Mouse (Mus musculus) limb, embryonic 13.5 days (tissue): Measurements from ENCODE around the gene Notch3. TPM values are rescaled to one million over a fixed set of nuclear protein-coding genes. Genes with fewer than 3 reads are reported as not detected.
"Not testable (repeated sequence)": the region's sequence is repeated elsewhere in the genome, so short reads cannot be mapped to it uniquely, and the experiment has no call there.

ENCODE experiments used
- ATAC-seq: fragments of 200-750 bp; cut with Nextera tagmentation; 2 replicates; pipeline ENCODE4 v1.8.0; 2017; ENCODE audit warnings: low read depth, moderate number of reproducible peaks, moderate TSS enrichment; ENCODE audit not compliant: low FRiP score
- H3K27ac ChIP-seq: fragments of 300-500 bp; sonication (generic); 2 replicates; pipeline ENCODE4 v1.5.1; 2015; ENCODE audit warnings: inconsistent platforms, mild to moderate bottlenecking, moderate library complexity
- H3K27me3 ChIP-seq: fragments of 300-500 bp; sonication (generic); 2 replicates; pipeline ENCODE4 v1.6.1; 2015; ENCODE audit warnings: mild to moderate bottlenecking, inconsistent platforms
- H3K36me3 ChIP-seq: fragments of 300-500 bp; sonication (generic); 2 replicates; pipeline ENCODE4 v1.6.1; 2015; ENCODE audit warnings: inconsistent platforms, mild to moderate bottlenecking, moderate library complexity
- H3K4me1 ChIP-seq: fragments of 300-500 bp; sonication (generic); 2 replicates; pipeline ENCODE4 v1.6.1; 2015; ENCODE audit warnings: inconsistent platforms
- H3K4me2 ChIP-seq: fragments of 300-500 bp; sonication (generic); replicated peaks from 2 replicates; pipeline ENCODE4 v1.6.1; 2015; ENCODE audit warnings: inconsistent platforms, mild to moderate bottlenecking, moderate library complexity
- H3K4me3 ChIP-seq: fragments of 300-500 bp; sonication (generic); 2 replicates; pipeline ENCODE4 v1.5.1; 2015; ENCODE audit warnings: moderate library complexity, mild to moderate bottlenecking, inconsistent platforms
- H3K9ac ChIP-seq: fragments of 300-500 bp; sonication (generic); 2 replicates; pipeline ENCODE4 v1.6.1; 2015; ENCODE audit warnings: mild to moderate bottlenecking, inconsistent platforms
- H3K9me3 ChIP-seq: fragments of 300-500 bp; sonication (generic); 2 replicates; pipeline ENCODE4 v1.6.1; 2016; ENCODE audit warnings: inconsistent platforms
- WGBS: fragments of 180-500 bp; shearing (Covaris S2); methylation state at CpG from one replicate; pipeline ENCODE4 v1.1.7; 2015; 5-methylcytosine and 5-hydroxymethylcytosine counted together
- polyA plus RNA-seq: library from polyadenylated mRNA; unstranded; fragments of >200 nt; fragmentation: Nextera tagmentation; extraction: Ambion mirVana; gene quantifications from 2 replicates; pipeline ENCODE4 v1.2.1, GENCODE M21; 2015

The Notch3 gene
- polyA plus RNA-seq: 14.9 and 16.9 TPM in 2 replicates

DNA sequence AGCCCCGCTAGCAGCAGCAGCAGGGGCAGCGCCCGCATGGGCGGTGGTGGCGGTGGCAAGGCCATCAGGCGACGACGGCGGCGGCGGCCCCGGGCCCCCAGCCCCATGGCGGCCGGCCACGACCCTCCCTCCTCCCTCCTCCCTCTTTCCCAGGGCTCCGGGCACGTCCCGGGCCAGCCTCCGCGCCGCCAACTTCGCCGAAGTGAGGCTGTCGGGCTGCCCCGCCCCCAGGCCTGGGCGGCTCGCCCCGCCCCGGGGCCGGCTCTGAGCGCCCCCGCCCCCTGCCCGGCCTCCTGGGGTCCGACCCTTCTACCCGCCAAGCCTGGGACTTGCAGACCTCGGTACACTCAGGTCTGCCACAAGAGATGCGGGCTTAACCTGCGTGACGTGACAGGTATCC, at the start of gene Notch3:
Gene Notch3 (minus strand): TSS at position 166 of the 400 bp plus-strand sequence.
- H3K9ac ChIP-seq: peak within 1 kb of the TSS; percentile 85
- peak within 1 kb of the TSS; percentile 92 for H3K27ac ChIP-seq
- WGBS: under 1% methylated on average over 38 of the region's 39 CpGs
- H3K4me2 ChIP-seq: peak within 1 kb of the TSS; percentile 84
- peak; percentile 76 for ATAC-seq
- H3K36me3 ChIP-seq: no peaks in the 10 kb centered on the region
- peaks cover 51% of the 10 kb centered on the region for H3K4me1 ChIP-seq
- no peaks in the 10 kb centered on the region for H3K9me3 ChIP-seq
- peak within 1 kb of the TSS; percentile 77 for H3K4me3 ChIP-seq
- no peaks in the 10 kb centered on the region for H3K27me3 ChIP-seq

DNA sequence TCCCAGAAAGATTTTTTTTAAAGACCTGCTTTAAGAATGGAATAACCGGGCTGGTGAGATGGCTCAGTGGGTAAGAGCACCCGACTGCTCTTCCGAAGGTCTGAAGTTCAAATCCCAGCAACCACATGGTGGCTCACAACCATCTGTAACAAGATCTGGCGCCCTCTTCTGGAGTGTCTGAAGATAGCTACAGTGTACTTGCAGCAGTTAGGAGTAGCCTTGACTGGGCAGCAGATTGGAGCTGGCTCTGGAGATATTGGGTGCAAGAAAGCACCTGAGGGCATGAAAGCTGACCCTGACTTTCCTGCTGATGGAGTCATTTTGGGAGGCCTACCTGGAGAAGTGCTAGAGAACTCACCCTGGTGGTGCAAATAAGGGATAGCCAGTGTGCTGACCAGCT, 48.9 kb upstream of the Notch3 start:
- H3K27ac ChIP-seq, H3K27me3 ChIP-seq, H3K9me3 ChIP-seq, H3K9ac ChIP-seq, ATAC-seq, H3K4me1 ChIP-seq, H3K4me2 ChIP-seq, H3K4me3 ChIP-seq: not testable (repeated sequence)
- 74% methylated on average over 4 of the region's 4 CpGs for WGBS
- peaks cover 84% of the 10 kb centered on the region for H3K36me3 ChIP-seq

DNA sequence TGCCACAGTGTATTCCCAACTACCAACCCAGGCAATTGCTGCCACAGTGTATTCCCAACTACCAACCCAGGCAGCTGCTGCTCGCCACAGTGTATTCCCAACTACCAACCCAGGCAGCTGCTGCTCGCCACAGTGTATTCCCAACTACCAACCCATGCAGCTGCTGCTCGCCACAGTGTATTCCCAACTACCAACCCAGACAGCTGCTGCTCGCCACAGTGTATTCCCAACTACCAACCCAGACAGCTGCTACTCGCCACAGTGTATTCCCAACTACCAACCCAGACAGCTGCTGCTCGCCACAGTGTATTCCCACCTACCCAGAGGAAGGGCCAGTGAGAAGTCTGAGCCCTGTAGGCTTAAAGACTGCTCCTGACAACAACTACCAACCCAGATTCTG, 44.9 kb upstream of the Notch3 start:
- H3K4me1 ChIP-seq: peaks cover 28% of the 10 kb centered on the region
- not testable (repeated sequence) for H3K9me3 ChIP-seq, H3K27ac ChIP-seq, H3K9ac ChIP-seq, H3K4me3 ChIP-seq, H3K4me2 ChIP-seq, H3K27me3 ChIP-seq, ATAC-seq
- 84% methylated on average over 6 of the region's 6 CpGs for WGBS
- peaks cover 91% of the 10 kb centered on the region for H3K36me3 ChIP-seq

- no peak overlapping the region for H3K4me2 ChIP-seq
- 40% methylated on average over 3 of the region's 3 CpGs for WGBS
- H3K9ac ChIP-seq: no peak overlapping the region
- no peaks in the 10 kb centered on the region for H3K9me3 ChIP-seq
- no peak overlapping the region for H3K4me3 ChIP-seq
- H3K36me3 ChIP-seq: peaks cover 96% of the 10 kb centered on the region
- H3K27ac ChIP-seq: no peak overlapping the region
- peaks cover 28% of the 10 kb centered on the region for H3K4me1 ChIP-seq
- ATAC-seq: no peak
- H3K27me3 ChIP-seq: no peaks in the 10 kb centered on the region
These were observed 43.1 kb upstream of the Notch3 start for GRCm38 (mm10) chr17:32209752-32210151.

- Histone ChIP-seq H3K36me3 (peaks cover 97% of the 10 kb centered on the region), H3K4me1 (peaks cover 28% of the 10 kb centered on the region), H3K9ac (no peak overlapping the region), H3K27me3 (no peaks in the 10 kb centered on the region), H3K9me3 (no peaks in the 10 kb centered on the region), H3K27ac (no peak overlapping the region), H3K4me3 (no peak overlapping the region), H3K4me2 (no peak overlapping the region)
- no peak for ATAC-seq
- 49% methylated on average over 6 of the region's 6 CpGs for WGBS
These were observed 42.5 kb upstream of the Notch3 start for GRCm38 (mm10) chr17:32209144-32209543.

- Histone ChIP-seq H3K4me3 (no peak overlapping the region), H3K4me1 (peaks cover 28% of the 10 kb centered on the region), H3K27ac (peak overlapping the region; percentile 18; the same call in 1 of the 2 replicates), H3K27me3 (no peaks in the 10 kb centered on the region), H3K36me3 (peaks cover 97% of the 10 kb centered on the region), H3K9me3 (no peaks in the 10 kb centered on the region), H3K4me2 (no peak overlapping the region), H3K9ac (no peak overlapping the region)
- ATAC-seq: no peak
- 58% methylated on average over 5 of the region's 5 CpGs for WGBS
These were observed 41.1 kb upstream of the Notch3 start for GRCm38 (mm10) chr17:32207586-32208245.

- Histone ChIP-seq H3K36me3 (peaks cover 97% of the 10 kb centered on the region), H3K4me1 (peaks cover 28% of the 10 kb centered on the region), H3K27me3 (no peaks in the 10 kb centered on the region), H3K4me3 (no peak overlapping the region), H3K27ac (no peak overlapping the region), H3K4me2 (no peak overlapping the region), H3K9ac (no peak overlapping the region), H3K9me3 (no peaks in the 10 kb centered on the region)
- WGBS: 90% methylated on average over 3 of the region's 3 CpGs
- no peak for ATAC-seq
These were observed 38.7 kb upstream of the Notch3 start for GRCm38 (mm10) chr17:32205345-32205744.

DNA sequence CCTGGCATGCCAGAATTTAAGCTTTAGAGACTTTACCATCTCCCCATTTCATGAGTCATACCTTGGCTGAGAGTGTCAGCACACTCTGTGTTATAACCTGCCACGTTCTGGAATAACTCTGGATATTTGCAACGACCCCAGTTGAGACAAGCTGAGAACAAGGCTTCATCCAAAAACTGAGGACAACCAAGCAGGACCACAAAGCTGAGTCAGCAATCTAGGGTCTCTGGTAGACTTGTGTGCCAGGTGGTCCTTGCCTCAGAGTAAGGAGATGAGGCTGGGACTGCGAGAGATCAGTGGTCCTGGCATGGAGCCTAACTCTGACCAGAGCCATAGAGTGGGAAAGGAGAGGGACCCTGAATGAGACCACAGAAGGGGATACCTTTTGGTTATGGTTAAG, 36.3 kb upstream of the Notch3 start:
- no peak overlapping the region for H3K4me3 ChIP-seq
- H3K36me3 ChIP-seq: peaks cover 97% of the 10 kb centered on the region
- 85% methylated on average over 3 of the region's 3 CpGs for WGBS
- H3K9me3 ChIP-seq: no peaks in the 10 kb centered on the region
- H3K27ac ChIP-seq: no peak overlapping the region
- no peak for ATAC-seq
- no peak overlapping the region for H3K9ac ChIP-seq
- no peaks in the 10 kb centered on the region for H3K27me3 ChIP-seq
- no peak overlapping the region for H3K4me2 ChIP-seq
- H3K4me1 ChIP-seq: peaks cover 6% of the 10 kb centered on the region

GRCm38 (mm10) chr17:32201086-32201485, 34.4 kb upstream of the Notch3 start:
- no peak overlapping the region for H3K4me2 ChIP-seq
- H3K27me3 ChIP-seq: no peaks in the 10 kb centered on the region
- H3K4me3 ChIP-seq: no peak overlapping the region
- no peak for ATAC-seq
- H3K27ac ChIP-seq: no peak overlapping the region
- peaks cover 98% of the 10 kb centered on the region for H3K36me3 ChIP-seq
- 91% methylated on average over 5 of the region's 5 CpGs for WGBS
- no peaks in the 10 kb centered on the region for H3K4me1 ChIP-seq
- no peaks in the 10 kb centered on the region for H3K9me3 ChIP-seq
- no peak overlapping the region for H3K9ac ChIP-seq

- Histone ChIP-seq H3K9me3 (no peaks in the 10 kb centered on the region), H3K36me3 (peaks cover 97% of the 10 kb centered on the region), H3K4me2 (no peak overlapping the region), H3K27me3 (no peaks in the 10 kb centered on the region), H3K4me1 (no peaks in the 10 kb centered on the region), H3K9ac (no peak overlapping the region), H3K4me3 (no peak overlapping the region), H3K27ac (no peak overlapping the region)
- no peak for ATAC-seq
- WGBS: 92% methylated on average over 2 of the region's 2 CpGs
These were observed 33.1 kb upstream of the Notch3 start for GRCm38 (mm10) chr17:32199796-32200195.

GRCm38 (mm10) chr17:32197156-32197555, 30.5 kb upstream of the Notch3 start:
- H3K4me2 ChIP-seq: no peak overlapping the region
- no peak overlapping the region for H3K4me3 ChIP-seq
- no peak overlapping the region for H3K27ac ChIP-seq
- H3K9ac ChIP-seq: no peak overlapping the region
- no peaks in the 10 kb centered on the region for H3K9me3 ChIP-seq
- WGBS: 89% methylated on average over 14 of the region's 14 CpGs
- peaks cover 71% of the 10 kb centered on the region for H3K36me3 ChIP-seq
- no peaks in the 10 kb centered on the region for H3K4me1 ChIP-seq
- H3K27me3 ChIP-seq: no peaks in the 10 kb centered on the region
- no peak for ATAC-seq

GRCm38 (mm10) chr17:32195725-32196124, 29.1 kb upstream of the Notch3 start:
- ATAC-seq: no peak
- Histone ChIP-seq H3K4me3 (no peak overlapping the region), H3K4me2 (no peak overlapping the region), H3K9ac (no peak overlapping the region), H3K9me3 (no peaks in the 10 kb centered on the region), H3K36me3 (peaks cover 57% of the 10 kb centered on the region), H3K4me1 (no peaks in the 10 kb centered on the region), H3K27ac (no peak overlapping the region), H3K27me3 (no peaks in the 10 kb centered on the region)
- 93% methylated on average over 5 of the region's 5 CpGs for WGBS

DNA sequence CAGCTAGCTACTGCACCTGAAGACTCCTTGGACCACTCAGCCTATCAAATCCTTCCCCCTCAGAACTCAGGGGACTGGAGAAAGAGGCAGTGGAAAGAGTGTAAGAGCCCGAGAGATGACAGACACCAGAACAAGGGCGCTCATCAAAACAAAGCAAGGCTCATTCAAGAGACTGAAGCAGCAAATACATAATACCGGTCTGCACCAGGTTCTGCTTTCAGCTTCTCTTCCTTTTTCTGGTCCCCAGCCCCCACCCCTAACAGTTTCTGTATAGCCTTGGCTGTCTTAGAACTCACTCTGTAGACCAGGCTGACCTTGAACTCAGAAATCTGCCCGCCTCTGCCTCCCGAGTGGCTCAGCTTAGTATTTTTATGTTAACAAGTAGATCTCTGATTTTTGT, 26.4 kb upstream of the Notch3 start:
- 82% methylated on average over 5 of the region's 5 CpGs for WGBS
- Histone ChIP-seq H3K9me3 (no peaks in the 10 kb centered on the region), H3K4me3 (no peak overlapping the region)

More for the DNA sequence above, 26.4 kb upstream of the Notch3 start:
- H3K4me1 ChIP-seq: peaks cover 14% of the 10 kb centered on the region
- H3K36me3 ChIP-seq: peaks cover 29% of the 10 kb centered on the region
- no peak overlapping the region for H3K27ac ChIP-seq
- H3K27me3 ChIP-seq: peaks cover 27% of the 10 kb centered on the region
- no peak overlapping the region for H3K4me2 ChIP-seq
- ATAC-seq: no peak
- no peak overlapping the region for H3K9ac ChIP-seq
